Mouse (Mus musculus) heart, adult 2 months (tissue): ENCODE results near the gene Neurl1a.

Experiments
- CTCF ChIP-seq: fragments of 200-600 bp; IDR thresholded peaks from 2 replicates; pipeline ENCODE4 v1.8.1; 2022; ENCODE audit warnings: antibody characterized with exemption, mild to moderate bottlenecking, moderate library complexity
- EP300 ChIP-seq: fragments of 200-500 bp; IDR thresholded peaks from 2 replicates; pipeline ENCODE4 v1.6.1; 2011; ENCODE audit warnings: low read depth, low read length, control low read depth; ENCODE audit not compliant: insufficient read depth
- POLR2A ChIP-seq: fragments of 200-500 bp; IDR thresholded peaks from 2 replicates; pipeline ENCODE4 v1.6.1; 2011; ENCODE audit warnings: mild to moderate bottlenecking, low read depth, low read length, control low read depth; ENCODE audit not compliant: insufficient read depth

- TF ChIP-seq POLR2A, result no peak
- TF ChIP-seq CTCF, result no peak
- TF ChIP-seq EP300, result no peak
Observed at GRCm38 (mm10) chr19:47282050-47282454, 103.4 kb downstream of the Neurl1a start.
